Mouse (Mus musculus) colon, adult 2 months (tissue): Measurements from ENCODE around the gene Ppil3. TPM values are rescaled to one million over a fixed set of nuclear protein-coding genes. Genes with fewer than 3 reads are reported as not detected.

Experiments used
- polyA plus RNA-seq: library from polyadenylated mRNA; depleted of rRNA; stranded (reverse); fragments of >200 nt; gene quantifications from 2 replicates; pipeline ENCODE4 v1.2.3, GENCODE M21; 2012; rRNA removed

The Ppil3 gene
- polyA plus RNA-seq = 6.5 and 9.0 TPM in 2 replicates

GRCm38 (mm10) chr1:58445143-58445722 is at the start of gene Ppil3, which contains the start of gene Nif3l1:
Gene Ppil3, minus strand, starts transcription at chr1:58445486.
Gene Nif3l1, plus strand, starts transcription at chr1:58445151.

GRCm38 (mm10) chr1:58423371-58424248 is 21.7 kb downstream of the Ppil3 start, which contains the start of gene Clk1:
Gene Clk1, minus strand, starts transcription at chr1:58424066.

GRCm38 (mm10) chr1:58392652-58393283 is 52.5 kb downstream of the Ppil3 start, which contains the start of gene Bzw1:
Gene Bzw1, plus strand, starts transcription at chr1:58392898.

Other genes starting within 250 kb of the Ppil3 start
- gene Aox4, start 235.1 kb downstream of the Ppil3 start, polyA plus RNA-seq = not detected in 2 replicates
- gene Aox2, start 167.2 kb downstream of the Ppil3 start, polyA plus RNA-seq = 0.03 TPM in 1 of 2 replicates, not detected in the other
- 14.2 and 18.8 TPM in 2 replicates for gene Bzw1, start 52.6 kb downstream of the Ppil3 start, polyA plus RNA-seq
- 20.4 and 24.4 TPM in 2 replicates for gene Clk1, start 21.4 kb downstream of the Ppil3 start, polyA plus RNA-seq
- 11.3 and 14.0 TPM in 2 replicates for gene Nif3l1, start 335 bp downstream of the Ppil3 start, polyA plus RNA-seq
- 9.3 and 9.4 TPM in 2 replicates for gene Orc2, start 59.6 kb upstream of the Ppil3 start, polyA plus RNA-seq
- gene Fam126b, start 140.8 kb upstream of the Ppil3 start, polyA plus RNA-seq = 0.49 and 0.59 TPM in 2 replicates
- 22.3 and 23.0 TPM in 2 replicates for gene Ndufb3, start 140.9 kb upstream of the Ppil3 start, polyA plus RNA-seq